Mouse (Mus musculus) erythroblast, embryonic 14.5 days (primary cell): ENCODE measurements at regions not wholly inside any gene's neighbourhood (a gene's known extent, or its start where the extent isn't known, plus 50 kb on each side); places are given as distances from the start of the nearest gene placed in this dataset.

Source experiments
- H3K27me3 ChIP-seq: 2 replicates; pipeline ENCODE4 v1.6.1; 2012; ENCODE audit warnings: inconsistent platforms; ENCODE audit not compliant: control insufficient read depth
- H3K36me3 ChIP-seq: 2 replicates; pipeline ENCODE4 v1.6.1; 2012; ENCODE audit warnings: mild to moderate bottlenecking, inconsistent platforms; ENCODE audit not compliant: control insufficient read depth
- H3K4me1 ChIP-seq: 2 replicates; pipeline ENCODE4 v1.6.1; 2012; ENCODE audit warnings: inconsistent platforms; ENCODE audit not compliant: control insufficient read depth
- H3K4me3 ChIP-seq: replicated peaks from 2 replicates; pipeline ENCODE3; 2012; ENCODE audit warnings: moderate library complexity, mild to moderate bottlenecking, inconsistent platforms
- H3K9me3 ChIP-seq: 2 replicates; pipeline ENCODE4 v1.6.1; 2012; ENCODE audit warnings: low read length, inconsistent platforms, mixed read lengths; ENCODE audit not compliant: control insufficient read depth
- GATA1 ChIP-seq: IDR thresholded peaks from 2 replicates; pipeline ENCODE4 v1.6.1; 2012; ENCODE audit warnings: low read length, inconsistent platforms, mixed read lengths
- TAL1 ChIP-seq: IDR thresholded peaks from 3 replicates; pipeline ENCODE4 v1.6.1; 2012; ENCODE audit warnings: low read length, inconsistent platforms, mixed read lengths

- TF ChIP-seq TAL1 (no peak), GATA1 (no peak)
- Histone ChIP-seq H3K4me1 (no peaks in the 10 kb centered on the region), H3K36me3 (no peaks in the 10 kb centered on the region), H3K27me3 (no peaks in the 10 kb centered on the region), H3K4me3 (no peak overlapping the region), H3K9me3 (peaks cover 2% of the 10 kb centered on the region; the same call in 1 of the 2 replicates)
Observed at GRCm38 (mm10) chr10:99906778-99907435, 108.5 kb upstream of the Kitl start.

- Histone ChIP-seq H3K4me3 (no peak overlapping the region), H3K4me1 (no peaks in the 10 kb centered on the region), H3K36me3 (no peaks in the 10 kb centered on the region), H3K9me3 (no peaks in the 10 kb centered on the region), H3K27me3 (no peaks in the 10 kb centered on the region)
- TF ChIP-seq TAL1 (no peak), GATA1 (no peak)
Observed at GRCm38 (mm10) chr10:99902280-99903231, 112.9 kb upstream of the Kitl start.

- no peaks in the 10 kb centered on the region for H3K4me1 ChIP-seq
- H3K36me3 ChIP-seq: no peaks in the 10 kb centered on the region
- no peak for TF ChIP-seq GATA1
- no peak for TF ChIP-seq TAL1
- no peak overlapping the region for H3K4me3 ChIP-seq
- H3K27me3 ChIP-seq: no peaks in the 10 kb centered on the region
- no peaks in the 10 kb centered on the region for H3K9me3 ChIP-seq
Observed at GRCm38 (mm10) chr10:99900955-99901835, 114.2 kb upstream of the Kitl start.

GRCm38 (mm10) chr10:99893999-99894398, 121.4 kb upstream of the Kitl start:
- Histone ChIP-seq H3K36me3 (no peaks in the 10 kb centered on the region), H3K9me3 (no peaks in the 10 kb centered on the region; the same call in 1 of the 2 replicates)
- TF ChIP-seq GATA1 (no peak), TAL1 (no peak)

GRCm38 (mm10) chr10:99891899-99892298, 123.5 kb upstream of the Kitl start:
- no peaks in the 10 kb centered on the region for H3K27me3 ChIP-seq
- no peak for TF ChIP-seq GATA1
- H3K9me3 ChIP-seq: no peaks in the 10 kb centered on the region; the same call in 1 of the 2 replicates
- H3K4me3 ChIP-seq: no peak overlapping the region
- no peaks in the 10 kb centered on the region for H3K36me3 ChIP-seq
- H3K4me1 ChIP-seq: no peaks in the 10 kb centered on the region

More at GRCm38 (mm10) chr10:99893999-99894398, 121.4 kb upstream of the Kitl start:
- Histone ChIP-seq H3K4me1 (no peaks in the 10 kb centered on the region), H3K27me3 (no peaks in the 10 kb centered on the region), H3K4me3 (no peak overlapping the region)

DNA sequence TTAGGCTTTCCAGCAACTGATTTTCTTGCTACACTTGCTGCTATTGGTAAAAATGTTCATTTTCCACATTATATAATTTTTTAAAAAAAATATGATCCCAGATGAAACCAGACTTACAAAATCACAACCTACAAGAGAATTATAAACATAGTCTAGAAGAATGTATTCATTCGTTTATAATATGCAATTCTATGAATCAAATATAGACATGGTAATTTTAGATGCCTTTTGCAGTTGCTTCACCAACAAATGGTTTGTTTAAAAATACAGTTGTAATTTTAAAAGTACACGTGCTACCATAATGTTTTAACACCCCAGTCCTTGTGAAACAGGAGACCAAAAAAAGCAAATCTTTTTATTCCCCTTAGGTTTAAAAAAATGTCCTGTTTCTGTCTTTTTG, 122.4 kb upstream of the Csl start:
- no peak for TF ChIP-seq TAL1
- TF ChIP-seq GATA1: no peak
- Histone ChIP-seq H3K4me1 (no peaks in the 10 kb centered on the region), H3K36me3 (no peaks in the 10 kb centered on the region), H3K4me3 (no peak overlapping the region), H3K27me3 (no peaks in the 10 kb centered on the region), H3K9me3 (peaks cover 14% of the 10 kb centered on the region)

DNA sequence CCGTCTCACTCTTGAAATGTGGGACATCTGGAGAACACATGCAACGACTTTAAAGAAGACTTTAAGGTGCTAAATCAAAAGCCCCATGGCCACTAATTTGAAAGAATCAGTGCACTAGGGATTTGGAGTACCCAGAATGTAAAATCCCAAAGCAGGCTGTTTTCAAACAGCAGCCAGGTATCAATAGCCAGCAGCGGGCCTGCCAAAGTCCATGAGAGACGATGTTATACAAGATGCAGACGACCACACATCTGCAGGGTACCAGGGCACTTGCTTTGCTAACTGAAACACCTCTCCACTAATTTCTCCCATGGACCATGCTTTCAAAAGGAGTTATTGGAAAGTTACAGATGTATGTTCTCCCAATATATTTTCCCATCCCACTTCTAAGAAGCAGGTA, 119.9 kb upstream of the Csl start:
- Histone ChIP-seq H3K27me3 (no peaks in the 10 kb centered on the region), H3K4me3 (no peak overlapping the region), H3K36me3 (no peaks in the 10 kb centered on the region), H3K4me1 (no peaks in the 10 kb centered on the region), H3K9me3 (peaks cover 14% of the 10 kb centered on the region)
- TF ChIP-seq TAL1 (no peak), GATA1 (no peak)

DNA sequence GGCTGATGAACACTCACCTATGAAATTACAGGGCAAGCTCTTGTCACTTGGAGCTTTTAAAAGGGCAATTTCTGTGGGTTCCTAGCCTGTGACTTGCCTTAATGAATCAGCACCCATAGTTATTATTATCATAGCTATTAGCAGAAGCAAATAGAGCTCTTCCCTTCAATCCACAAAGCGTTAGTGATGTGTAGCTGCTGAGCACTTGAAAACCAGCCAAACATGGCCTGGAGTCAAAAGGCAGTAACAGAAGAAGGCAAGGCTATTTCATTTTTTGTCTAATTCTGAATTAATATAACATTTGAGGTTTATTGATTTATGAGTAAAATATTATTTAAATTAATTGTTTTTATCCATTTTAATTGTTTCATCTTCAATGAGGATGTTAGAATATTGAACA, 105.3 kb upstream of the Csl start:
- H3K9me3 ChIP-seq: peaks cover 8% of the 10 kb centered on the region
- no peak overlapping the region for H3K4me3 ChIP-seq
- no peaks in the 10 kb centered on the region for H3K4me1 ChIP-seq
- no peaks in the 10 kb centered on the region for H3K36me3 ChIP-seq
- H3K27me3 ChIP-seq: no peaks in the 10 kb centered on the region
- TF ChIP-seq TAL1 (no peak), GATA1 (no peak)
